Mouse (Mus musculus): ENCODE measurements at regions not wholly inside any gene's neighbourhood (a gene's known extent, or its start where the extent isn't known, plus 50 kb on each side); places are given as distances from the start of the nearest gene placed in this dataset.

DNA sequence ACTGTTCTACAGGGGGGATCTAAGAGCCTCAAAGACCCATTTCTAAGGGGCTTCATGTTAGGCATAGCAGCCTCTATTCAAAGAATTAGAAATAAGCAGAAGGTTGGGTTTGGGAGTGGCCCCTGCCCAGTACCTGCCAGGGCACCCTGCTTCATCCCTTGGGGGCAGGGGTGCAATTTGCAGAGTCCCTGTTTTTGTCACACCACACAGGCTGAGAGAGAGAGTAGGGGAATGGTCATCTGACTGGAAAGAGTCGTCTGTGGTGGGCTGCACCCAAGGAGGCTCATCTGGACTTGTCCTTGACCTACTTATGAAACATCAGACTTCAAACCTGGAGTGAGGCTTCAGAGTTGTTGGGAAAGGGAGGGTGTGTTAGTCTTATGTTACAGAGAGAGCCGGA is 382.3 kb downstream of the Vrk1 start:
- DNase-seq (ENCODE audit: inconsistent ontology term): no peak

DNA sequence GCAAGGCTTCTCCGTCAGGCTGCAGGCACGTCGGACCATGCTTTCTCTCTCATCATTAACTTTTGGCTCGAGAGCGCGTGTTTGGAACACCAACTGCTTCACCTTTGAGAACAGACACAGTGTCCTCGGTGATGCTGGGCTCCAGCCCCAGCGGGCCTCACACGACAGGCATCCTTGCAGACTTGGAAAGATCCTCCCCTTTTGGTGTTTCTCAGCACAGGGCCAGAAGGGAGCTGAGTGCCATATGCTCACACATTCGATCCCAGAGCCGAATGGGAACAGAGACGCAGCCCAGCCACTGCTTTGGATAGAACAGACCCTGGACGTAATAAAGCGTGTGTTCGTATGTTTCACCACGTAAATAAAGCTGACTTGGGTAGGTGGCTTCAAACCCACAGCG is 389.1 kb downstream of the Vrk1 start:
- no peak for DNase-seq (ENCODE audit: inconsistent ontology term)

DNA sequence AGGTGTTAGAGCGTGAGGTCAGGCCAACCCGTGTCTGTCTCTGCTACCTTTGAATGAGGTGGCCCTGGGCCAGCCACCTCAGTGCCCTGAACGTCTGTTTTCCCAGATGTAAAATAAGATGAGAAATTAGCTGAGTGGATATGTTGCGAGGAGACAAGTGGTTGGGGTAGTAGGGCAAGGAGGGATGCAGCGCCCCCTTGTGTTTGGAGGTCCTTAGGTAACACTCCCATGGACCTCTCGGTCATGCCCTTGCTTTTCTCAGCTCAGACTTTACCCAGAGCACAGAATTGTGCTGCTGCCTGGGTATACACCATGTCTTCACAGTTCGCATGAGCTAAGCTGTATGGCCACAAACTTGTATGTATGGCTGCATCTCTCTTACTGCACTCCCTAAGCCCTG is 401.0 kb downstream of the Vrk1 start:
- no peak for DNase-seq (ENCODE audit: inconsistent ontology term)

DNA sequence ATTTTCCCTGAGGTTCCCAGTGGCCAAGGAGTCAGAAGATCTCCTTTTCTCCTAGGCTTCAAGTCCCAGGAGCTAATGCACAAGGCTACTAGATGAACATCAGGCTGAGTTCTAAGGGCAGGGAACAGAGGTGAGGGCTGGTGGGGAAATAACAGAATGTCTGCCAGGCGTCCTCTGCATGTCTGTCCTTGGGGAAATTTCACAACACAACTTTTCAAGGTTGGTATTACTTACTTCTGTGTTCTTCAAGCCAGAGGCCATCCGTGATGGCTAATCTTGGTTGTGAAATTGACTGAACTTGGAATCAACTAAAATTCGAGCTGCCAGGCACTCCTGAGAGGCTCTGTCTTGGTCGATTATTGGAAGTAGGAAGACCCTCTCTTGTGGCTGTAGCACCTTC is 416.6 kb downstream of the Vrk1 start:
- DNase-seq (ENCODE audit: inconsistent ontology term): no peak

DNA sequence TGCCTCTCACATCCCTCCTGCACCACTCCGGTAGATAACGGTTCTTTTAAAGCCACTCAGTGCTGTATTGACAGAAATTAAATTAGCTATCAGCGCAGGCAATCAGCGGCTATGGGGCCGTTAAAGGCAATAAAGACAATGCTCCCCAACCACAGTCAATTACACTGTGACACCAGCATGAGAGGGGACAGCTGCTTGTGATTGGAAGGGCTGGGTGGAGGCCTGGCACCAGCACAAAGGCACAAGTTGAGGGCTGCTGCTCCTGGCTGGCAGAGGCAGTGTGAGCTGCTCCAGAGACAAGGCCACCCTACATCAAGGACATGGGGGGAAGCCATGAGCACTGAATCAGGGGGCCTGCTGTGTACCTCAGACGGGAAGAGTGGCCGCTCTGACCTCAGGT is 420.0 kb downstream of the Vrk1 start:
- no peak for DNase-seq (ENCODE audit: inconsistent ontology term)

DNA sequence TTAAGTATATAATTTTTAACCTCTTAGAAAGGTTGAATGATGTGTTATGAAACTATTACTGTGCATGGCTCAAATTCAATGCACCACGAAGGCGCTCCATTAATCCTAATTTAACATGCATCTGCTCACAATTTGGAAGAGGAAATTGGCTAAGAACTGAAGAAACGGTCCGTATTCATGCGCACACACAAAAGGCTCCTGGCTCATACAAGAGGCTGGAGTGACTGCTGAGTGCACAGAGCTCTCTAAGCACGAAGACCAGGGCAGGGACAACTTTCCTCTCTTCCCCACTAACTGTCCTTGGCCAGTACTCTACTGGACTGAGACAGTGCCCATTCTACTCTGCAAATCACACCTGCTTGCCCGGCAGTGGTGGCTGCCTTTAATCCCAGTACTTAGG is 435.1 kb downstream of the Vrk1 start:
- no peak for DNase-seq (ENCODE audit: inconsistent ontology term)

DNA sequence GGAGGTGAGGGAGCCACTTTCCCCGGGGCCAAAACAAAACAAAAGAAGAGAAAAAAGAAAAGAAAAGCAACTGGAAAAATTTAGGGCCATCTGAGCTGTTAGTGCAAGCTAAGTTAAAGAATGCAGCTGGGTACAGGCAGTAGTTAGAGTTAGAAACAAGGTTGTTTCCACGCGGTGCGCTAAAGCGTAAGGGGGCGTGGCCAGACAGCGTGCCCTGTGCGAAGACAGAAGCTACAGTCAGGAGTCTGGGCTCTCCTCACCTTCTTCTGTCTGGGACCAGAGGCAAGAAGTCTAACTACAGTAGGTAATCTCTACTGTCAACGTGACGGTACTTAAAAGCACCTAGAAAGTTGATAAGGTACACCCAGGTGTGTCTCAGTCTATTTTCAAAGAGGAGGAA is 435.9 kb downstream of the Vrk1 start:
- DNase-seq (ENCODE audit: inconsistent ontology term): no peak

DNA sequence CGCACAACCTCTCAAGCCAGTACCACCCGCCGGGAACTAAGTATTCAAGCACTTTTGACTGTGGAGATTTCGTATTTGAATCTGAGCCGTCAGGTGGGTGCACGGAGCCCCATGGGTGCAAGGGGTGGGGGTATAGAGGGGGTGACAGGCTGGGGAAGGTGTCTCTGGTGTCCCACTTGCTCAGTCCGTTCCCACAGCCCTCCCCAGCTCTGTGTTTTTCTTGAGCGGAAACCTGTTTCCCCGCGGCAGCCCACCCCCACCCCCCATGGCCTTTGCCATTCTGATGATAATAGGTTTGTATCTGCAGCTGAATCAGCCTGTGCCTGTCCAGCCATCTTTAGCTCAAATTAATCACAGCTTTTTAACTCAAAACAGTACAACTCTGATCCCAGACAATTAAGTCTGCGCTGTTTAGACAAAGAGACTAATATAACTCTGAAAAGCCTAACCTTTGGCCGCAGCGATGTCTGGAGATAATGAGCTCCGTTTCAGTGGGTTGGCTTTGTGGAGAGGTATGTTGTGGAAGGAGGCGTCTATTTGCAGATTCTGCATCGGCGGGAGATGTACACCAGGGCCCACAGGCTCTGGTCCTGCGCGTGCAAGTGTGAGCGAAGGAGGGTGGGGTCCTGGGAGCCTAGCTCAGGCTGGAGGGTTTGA is 437.0 kb downstream of the Vrk1 start:
- DNase-seq (ENCODE audit: inconsistent ontology term): peak; percentile 82

DNA sequence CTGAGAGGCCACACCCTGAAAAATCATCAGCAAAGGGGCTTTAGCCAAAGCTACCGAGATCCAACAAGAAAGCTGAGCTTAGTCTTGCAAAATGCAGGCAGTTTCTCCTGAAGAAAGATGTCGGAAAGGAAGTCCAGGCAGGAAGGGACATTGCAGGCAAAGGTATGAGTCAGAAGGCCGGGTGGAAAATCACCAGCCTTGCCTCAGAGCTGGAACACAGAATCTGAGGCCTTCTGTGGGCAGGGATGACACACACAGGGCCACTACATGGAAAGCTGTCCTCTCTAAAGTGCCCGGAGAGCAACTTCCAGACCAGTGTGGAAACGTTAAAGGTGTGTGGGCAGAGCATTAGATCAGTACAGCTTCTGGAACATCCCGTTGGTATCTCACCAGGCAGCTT is 438.5 kb downstream of the Vrk1 start:
- no peak for DNase-seq (ENCODE audit: inconsistent ontology term)

DNA sequence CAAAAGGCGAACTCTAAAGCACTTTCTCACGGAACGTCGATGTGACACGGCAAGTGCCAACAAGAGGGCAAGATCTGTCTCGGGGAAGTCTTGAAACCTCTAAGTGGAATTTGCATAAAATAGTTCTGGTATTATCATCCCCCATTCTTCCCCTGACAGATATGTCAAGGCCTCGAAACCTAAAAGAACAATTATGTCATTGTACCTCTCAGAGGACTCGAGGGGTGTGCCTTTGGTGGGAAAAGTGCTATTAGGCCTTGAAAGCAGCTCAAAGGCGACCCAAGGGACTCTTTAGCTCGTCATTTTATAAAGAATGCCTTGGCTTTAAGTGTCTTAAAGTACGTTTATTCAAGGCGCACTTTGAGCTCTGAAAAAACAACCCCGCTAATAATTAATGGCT is 443.5 kb downstream of the Vrk1 start:
- DNase-seq (ENCODE audit: inconsistent ontology term): no peak

DNA sequence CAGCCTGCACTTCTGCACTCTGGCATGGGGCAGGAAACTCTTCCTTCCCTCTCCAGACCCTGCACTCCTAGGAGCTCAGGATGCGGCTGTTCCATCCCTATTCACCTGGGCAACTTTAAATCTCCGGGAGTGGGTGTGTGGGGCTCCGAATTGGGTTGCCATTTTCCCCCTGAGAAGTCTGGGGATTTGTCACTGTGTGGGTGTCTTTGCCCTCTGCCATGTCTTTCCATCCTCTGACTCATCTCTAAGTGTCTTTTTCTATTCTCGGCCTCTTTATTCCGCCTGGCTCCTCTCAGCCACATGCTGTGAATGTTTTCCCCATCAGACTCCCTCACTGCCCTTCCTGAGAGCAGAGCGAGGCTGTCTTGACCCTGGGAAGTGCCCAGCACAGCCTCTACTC is 448.2 kb downstream of the Vrk1 start:
- peak; percentile 35 for DNase-seq (ENCODE audit: inconsistent ontology term)

DNA sequence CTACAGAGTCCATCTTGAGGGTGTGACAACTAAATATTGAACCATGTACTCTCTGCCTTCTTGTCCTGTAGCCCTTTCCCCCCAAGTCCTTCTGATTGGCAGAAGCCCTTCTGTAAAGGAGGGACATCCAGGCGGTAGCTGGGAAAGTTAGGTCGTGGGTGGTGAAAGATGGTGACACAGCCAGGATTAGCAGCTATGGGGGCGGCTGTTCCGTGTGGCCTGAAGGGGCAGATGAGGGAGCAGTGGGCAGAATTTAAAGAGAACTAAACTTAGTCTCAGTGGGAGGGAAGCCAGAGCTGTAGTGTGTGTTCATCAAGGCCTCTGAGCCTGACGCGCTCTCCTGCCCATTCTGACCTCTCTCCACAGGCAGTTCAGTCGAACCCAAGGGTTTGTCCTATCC is 450.6 kb downstream of the Vrk1 start:
- no peak for DNase-seq (ENCODE audit: inconsistent ontology term)

DNA sequence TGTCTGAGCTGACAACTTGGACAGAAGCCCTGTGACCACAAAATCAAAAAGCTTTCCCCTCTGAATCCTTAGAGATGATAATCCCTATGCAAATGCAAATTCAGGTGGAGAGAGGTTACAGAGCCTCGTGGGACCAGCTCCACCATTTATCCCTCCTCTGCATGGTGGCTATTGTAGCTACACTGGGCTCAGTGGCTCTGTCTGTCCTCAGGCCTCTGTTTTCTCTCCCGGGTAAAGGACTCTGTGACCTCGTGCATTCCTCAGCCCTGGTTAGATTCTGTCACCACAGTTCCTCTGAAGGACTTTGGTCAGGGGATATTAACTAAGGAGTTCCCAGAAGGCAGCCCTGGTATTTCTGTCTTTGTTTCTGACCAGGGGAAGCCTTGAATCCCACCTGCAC is 452.3 kb downstream of the Vrk1 start:
- DNase-seq (ENCODE audit: inconsistent ontology term): no peak

DNA sequence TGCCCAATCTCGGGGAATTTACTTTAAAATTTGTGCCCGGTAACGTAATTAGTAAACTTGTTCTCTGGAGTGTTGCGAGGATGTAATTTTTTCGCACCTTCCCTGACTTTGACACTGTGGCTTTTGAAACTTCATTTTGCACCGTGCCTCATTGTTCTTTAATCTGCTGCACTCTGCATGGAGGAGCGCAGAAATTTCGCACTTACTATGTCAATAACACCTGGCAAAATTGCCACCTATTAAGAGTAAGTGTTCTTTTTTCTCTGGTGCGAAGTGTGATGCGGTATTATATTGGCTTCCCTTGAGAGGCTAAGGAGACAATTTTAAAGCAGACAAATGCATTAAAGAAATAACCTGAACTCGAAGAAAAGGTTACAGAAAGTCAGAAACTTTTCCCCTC is 454.7 kb downstream of the Vrk1 start:
- DNase-seq (ENCODE audit: inconsistent ontology term): no peak

DNA sequence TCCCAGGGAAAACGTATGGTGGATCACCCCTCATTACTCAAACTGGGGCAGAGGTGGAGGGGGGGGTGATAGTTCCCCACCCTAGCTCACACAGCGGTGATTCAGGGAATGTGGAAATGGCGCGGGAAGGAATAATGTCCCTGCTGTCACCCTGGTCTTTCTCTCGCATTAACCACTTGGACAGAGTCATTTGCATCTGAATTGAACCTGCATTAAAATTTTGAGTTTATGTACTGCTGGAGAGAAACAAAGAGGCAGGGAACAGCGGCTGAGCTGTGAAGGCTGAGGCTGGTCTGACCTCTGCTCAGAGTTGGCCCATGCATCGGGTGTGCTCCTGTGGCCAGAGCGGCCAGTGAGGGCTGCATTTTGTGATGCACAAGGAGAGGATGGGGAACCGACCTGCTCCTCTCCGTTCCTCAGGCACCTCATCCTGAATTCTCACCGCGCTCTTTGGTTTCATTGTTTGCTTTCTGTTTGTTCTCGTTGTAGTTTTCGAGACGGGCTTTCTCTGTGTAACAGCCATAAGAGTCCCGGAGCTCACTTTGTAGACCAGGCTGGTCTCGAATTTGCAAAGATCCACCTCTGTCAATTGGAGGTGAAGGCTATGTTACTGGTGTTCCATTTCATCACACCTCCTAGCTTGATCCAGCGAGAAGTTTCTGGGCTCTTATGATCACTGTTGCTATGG is 458.3 kb downstream of the Vrk1 start:
- no peak for DNase-seq (ENCODE audit: inconsistent ontology term)

DNA sequence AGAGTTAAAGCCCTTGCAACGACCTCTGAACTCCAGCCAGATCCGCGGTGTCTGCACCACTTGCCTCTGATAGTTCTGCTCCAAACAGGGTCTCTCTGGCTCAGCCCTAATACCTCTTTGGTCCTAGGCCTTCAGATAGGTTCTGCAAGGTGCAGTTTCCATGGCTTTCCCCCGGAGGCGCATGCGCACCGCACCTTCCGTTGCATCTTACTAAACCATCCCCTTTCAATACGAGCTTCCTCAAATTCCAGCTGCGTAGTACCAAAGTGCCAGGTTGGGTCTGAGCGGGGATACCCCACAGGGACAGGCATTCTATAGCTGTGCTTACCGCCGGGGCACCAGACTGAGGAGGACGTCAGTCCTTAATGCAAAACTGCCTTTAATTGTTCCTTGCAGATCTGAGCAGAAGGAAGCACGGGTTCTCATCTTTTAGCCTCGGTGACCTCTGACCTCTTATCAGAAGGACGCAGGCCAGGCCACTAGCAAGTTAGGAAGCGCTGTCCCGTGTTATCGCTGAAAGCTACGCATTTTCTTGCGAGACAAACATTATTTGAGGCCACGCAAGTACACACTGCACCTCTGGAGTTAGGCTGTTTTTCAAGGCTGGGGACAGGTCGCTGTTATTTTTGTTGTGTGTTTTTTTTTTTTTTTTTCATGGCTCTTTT is 464.6 kb downstream of the Vrk1 start:
- no peak for DNase-seq (ENCODE audit: inconsistent ontology term)

DNA sequence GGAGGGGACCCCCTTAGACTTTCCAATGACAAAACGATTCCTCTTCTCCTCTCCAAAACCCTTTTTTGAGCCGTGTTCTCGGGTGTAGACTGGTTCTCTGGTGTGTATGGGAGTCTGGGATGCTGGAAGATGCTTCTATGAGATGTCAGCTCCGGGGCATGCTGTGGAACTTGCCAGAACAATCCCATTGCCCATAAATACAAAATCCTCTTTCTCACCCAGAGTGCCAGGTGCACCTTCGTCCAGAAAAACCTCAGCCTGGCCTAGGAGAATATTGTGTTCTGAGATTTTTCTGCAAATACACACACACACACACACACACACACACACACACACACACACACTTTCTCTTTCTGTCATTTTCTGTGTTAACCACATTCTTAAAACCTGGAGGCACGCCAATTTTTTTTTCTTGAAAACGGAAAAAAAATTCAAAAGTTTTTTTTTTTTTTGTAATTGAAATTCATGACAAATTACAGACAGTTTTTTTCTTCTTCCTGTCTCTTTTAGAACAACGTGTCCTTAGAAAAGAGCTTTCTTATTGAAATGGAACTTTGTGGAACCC is 465.5 kb downstream of the Vrk1 start:
- no peak for DNase-seq (ENCODE audit: inconsistent ontology term)

DNA sequence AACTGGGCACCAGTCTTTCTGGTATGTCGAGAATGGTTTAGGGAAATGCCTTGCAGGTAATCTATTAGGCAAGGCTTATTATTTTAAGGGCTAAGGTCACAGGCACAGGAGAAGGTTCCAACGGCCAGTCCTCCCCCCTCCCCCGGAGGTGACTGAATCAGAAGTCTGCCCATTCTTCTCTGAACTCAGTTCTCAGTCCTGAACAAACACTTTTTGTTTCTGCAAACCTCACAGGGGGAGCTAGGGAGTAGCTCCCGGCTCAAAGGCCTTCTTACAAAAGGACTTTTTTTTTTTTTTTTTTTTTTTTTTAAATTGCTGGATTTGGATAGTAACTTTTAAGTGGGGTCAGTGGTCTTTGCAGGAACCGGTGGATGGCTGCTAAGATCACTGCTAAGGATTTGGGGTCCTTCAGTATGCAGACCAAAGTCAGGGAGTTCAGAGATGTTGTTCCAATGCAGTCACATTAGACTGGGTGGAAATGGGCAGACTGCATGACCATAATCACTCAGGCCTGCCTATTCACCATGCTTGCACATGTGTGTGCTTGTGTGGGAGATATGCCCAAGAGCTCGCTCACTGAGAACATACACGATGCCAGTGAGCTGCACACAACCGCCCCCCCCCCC is 467.1 kb downstream of the Vrk1 start:
- DNase-seq (ENCODE audit: inconsistent ontology term): peak; percentile 24

DNA sequence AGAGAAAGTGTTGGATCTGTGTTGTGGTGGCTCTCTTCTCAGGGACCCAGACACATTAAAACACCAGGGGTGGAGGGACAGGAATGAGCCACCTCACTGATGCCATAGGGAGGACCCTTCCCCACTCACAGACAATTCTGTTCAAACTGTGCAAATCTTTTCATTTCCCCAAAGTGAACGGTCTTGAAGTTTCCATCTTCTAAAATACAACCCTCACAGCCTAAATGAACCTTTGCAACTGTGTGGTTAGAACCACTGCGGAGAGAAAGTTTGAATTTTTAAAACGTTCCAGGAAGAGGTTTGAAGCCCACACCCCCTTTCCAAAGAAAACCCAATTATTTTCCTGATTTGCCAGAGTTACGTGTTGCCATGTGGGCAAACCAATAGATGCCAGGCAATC is 467.7 kb downstream of the Vrk1 start:
- DNase-seq (ENCODE audit: inconsistent ontology term): no peak

DNA sequence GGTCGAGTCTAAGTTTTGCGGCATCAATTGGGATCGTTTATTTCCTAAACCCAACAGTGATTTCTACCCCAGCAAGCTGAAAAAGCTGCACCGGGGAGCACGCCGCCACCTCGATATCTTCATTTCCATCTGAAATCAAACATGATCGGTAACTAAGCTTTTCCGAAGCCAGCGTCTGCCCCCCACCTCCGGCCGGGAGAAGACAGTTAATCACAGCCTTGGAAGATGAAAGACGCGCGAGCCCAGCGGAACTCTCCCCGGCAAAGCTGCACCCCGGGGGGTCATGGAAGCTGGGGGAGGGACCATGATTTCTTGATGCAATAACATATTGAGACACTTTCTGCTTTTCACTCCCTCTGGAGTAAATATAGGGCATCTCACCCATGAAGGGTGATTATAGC is 468.4 kb downstream of the Vrk1 start:
- peak; percentile 29 for DNase-seq (ENCODE audit: inconsistent ontology term)

DNA sequence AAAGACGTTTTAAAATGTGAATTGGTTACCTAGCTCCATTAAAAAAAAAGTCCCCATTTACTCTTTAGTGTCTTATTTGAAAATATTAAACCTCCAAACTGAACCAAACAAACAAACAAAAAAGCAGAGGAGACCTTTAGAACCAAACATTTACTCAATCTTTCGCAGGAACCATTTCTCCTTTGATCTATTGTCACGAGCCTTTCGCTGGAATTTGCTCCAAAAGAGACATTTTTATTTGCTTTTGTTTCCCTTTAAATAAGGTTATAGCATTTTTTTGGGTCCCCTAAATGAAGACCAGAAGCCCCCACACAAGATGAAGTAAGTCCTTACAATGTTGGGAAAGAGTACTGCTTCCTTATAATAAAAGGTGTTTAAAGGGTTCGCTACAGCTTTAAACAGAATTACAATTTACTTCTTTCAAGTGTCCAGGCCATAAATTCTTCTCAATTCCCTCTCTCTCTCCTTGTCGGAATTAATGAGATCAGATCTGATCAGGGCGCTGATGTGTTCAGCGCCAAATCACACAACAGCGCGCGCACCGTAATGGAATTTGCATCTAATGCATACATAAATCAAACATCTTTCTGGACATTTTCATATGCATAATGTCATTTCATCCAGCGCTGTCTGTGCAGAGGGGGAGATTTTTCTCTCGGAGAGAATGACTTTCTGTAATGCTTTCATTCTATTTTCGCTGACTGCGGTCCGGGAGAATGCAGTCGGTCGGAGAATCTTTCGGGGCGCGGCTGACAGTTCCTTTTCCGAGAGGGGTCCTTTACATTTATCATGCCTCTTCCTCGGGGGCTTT is 469.2 kb downstream of the Vrk1 start:
- peak; percentile 25 for DNase-seq (ENCODE audit: inconsistent ontology term)

DNA sequence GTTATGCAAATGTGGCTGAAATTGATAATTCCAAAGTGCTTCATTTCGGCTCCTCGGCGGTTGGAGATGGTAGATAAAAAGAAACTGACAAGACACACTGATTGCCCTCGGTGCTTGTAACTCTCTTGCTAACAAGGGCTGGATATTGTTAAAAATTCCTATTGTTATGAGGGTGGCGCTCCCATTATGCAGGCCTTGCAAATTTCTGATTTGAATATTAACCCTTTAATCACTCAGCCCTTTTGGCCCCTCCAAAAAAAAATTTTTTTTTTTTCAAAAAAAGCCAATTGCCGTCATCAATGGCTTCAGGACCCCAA is 469.8 kb downstream of the Vrk1 start:
- DNase-seq (ENCODE audit: inconsistent ontology term): no peak

Measured in Muller cell, postnatal 12 days (primary cell).